Mouse (Mus musculus) hindlimb bud, embryonic 11.5 days (tissue): ENCODE measurements around the gene Slc38a7.
"Not testable (repeated sequence)": the region's sequence is repeated elsewhere in the genome, so short reads cannot be mapped to it uniquely, and the experiment has no call there.

ENCODE experiments used
- DNase-seq: peaks from one replicate; pipeline ENCODE4 v3.0.0-alpha.2; 2012; ENCODE audit warnings: low read depth, low spot score; ENCODE audit errors: extremely low spot score

Gene Slc38a7

GRCm38 (mm10) chr8:95850326-95850725 is 3.0 kb downstream of the Slc38a7 start:
- DNase-seq, result no peak

GRCm38 (mm10) chr8:95848734-95849464 is 4.4 kb downstream of the Slc38a7 start:
- no peak for DNase-seq

GRCm38 (mm10) chr8:95848061-95848551 is 5.2 kb downstream of the Slc38a7 start:
- no peak for DNase-seq

DNA sequence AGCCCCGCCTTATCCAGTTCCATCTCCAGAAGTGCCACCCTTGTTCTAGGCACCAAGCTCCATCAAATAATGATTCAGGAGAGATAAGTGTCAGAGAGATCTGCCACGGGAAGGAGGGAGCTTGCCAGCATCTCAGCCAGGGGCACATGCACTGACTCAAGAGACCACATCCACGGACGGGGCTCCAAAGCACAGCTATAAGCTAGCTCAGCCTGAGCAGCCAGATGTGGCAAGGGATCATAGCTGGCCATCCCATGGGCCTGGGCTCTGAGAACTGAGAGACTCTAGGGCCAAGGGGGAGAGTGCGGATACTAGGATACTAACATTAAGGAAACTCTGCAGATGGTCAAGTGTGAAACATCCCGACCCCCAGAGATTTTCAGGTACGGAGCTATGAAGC is 8.3 kb downstream of the Slc38a7 start:
- DNase-seq, result no peak

GRCm38 (mm10) chr8:95843968-95844367 is 9.4 kb downstream of the Slc38a7 start:
- no peak for DNase-seq

DNA sequence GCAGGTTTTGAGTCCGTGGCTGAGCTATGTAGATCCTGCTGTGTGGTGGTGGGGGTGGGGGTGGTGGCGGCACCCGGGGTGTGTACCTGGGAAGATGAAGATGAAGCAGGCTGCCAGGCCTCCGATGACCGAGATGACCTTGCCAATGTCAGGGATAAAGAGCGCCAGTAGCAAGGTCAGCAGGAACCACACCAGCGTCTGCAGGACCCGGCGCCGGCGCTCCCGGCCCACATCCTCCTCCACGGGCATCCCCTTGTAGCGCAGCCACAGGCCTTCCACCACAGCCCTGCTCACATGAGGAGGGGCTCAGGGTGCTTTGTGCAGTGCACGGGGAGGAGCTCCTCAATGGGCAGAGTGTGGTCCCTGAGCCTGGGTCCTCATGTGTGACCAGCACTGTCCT is 11.9 kb downstream of the Slc38a7 start:
- no peak for DNase-seq

- DNase-seq, result no peak
Measured at GRCm38 (mm10) chr8:95839289-95839688, 14.1 kb downstream of the Slc38a7 start.

DNA sequence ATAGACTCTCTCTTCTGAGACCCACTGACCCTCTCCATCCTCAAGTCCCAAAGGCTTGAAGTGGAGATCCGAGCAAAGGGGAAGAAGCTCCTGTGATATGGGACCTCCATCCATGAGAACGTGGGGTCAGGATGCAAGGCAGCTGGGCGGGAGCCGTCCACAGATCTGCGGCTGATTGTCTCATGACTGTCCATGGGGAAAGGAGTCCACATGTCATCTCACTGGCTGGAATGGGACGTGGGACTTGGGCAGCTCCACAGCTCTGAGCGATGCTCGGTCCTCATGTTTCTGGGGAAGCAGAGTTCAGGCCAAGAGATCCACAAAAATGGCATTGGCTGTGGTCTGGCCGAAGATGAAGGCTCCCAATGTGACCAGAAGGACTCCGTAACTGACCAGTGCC is 16.1 kb downstream of the Slc38a7 start:
- no peak for DNase-seq

DNA sequence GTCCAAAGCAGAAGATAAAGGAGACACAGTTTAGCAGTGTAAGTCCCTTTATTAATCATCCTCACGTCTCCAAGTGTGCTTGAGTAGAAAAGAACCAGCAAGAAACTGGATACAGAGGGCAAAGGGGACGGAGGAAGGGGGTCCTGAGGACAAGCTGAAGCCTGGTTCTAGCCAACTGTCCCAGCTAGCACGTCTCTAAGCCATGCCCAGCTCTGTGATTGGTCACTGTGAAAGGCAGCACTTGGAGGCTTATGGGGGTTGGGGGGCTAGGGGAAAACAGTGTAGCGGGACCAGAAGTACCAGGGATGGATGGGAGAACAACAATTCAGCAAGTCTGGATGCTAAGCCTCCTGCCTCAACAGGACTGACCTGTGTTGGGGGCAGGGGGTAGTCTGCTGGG is 17.4 kb downstream of the Slc38a7 start:
- no peak for DNase-seq

- DNase-seq, result no peak
Measured at GRCm38 (mm10) chr8:95833435-95833984, 19.8 kb downstream of the Slc38a7 start.

DNA sequence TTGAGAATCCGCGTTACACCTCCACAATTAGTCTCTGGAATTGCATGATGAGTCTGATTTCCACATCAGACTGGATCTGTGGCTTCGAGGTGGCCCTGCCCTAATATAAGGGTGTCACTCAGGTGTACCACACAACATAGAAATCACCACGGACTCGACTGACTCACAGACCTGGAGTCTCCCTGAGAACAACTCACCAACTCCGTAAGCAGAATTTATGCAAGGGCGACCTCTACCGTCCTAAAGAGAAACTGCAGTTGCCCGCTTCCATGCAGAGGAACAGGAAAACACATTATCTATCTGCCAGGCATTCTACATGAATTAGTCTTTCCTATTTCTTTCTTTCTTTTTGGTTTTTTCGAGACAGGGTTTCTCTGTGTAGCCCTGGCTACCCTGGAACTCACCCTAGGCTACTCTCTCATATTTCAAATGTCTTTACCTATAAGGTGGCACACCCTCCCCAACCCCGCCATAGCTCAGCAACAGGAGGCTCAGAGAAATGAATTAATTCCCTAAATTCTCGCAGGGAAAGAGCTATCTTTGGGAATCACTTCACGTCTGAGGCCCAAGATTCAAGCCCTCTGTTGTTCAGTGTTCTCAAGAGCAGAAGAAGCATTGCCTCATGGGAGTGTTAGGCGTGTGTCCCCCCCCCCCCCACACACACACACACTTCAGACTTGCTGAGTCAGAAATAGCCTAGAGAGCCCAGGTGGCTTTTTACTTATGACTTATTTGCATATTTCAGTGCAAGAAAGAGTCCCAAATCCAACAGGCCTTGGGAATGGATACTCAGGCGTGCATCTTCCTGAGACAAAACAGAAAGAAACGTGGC is 20.5 kb downstream of the Slc38a7 start:
- DNase-seq, result peak; percentile 84

- DNase-seq, result no peak
Measured at GRCm38 (mm10) chr8:95830144-95830543, 23.2 kb downstream of the Slc38a7 start.

- not testable (repeated sequence) for DNase-seq
Measured at GRCm38 (mm10) chr8:95825162-95825561, 28.2 kb downstream of the Slc38a7 start, which contains the start of gene Sap18b. Gene Sap18b (plus strand): TSS chr8:95825346.

DNA sequence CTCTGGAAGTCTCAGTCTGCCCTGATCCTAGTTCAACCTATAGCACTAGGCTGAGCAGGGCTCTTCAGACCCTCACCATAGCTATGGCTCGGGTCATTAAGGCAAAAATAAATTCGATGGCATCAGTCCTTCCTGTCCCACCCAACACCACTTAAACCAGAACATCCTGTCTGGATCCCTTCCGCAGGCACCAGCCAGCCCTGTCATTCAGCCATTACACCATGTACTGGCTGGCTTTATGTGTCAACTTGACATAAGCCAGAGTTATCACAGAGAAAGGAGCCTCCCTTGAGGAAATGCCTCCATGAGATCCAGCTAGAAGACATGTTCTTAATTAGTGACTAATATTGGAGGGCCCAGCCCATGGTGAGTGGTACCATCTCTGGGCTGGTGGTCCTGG is 30.6 kb downstream of the Slc38a7 start:
- no peak for DNase-seq

- DNase-seq, result no peak
Measured at GRCm38 (mm10) chr8:95822096-95822495, 31.2 kb downstream of the Slc38a7 start.

DNA sequence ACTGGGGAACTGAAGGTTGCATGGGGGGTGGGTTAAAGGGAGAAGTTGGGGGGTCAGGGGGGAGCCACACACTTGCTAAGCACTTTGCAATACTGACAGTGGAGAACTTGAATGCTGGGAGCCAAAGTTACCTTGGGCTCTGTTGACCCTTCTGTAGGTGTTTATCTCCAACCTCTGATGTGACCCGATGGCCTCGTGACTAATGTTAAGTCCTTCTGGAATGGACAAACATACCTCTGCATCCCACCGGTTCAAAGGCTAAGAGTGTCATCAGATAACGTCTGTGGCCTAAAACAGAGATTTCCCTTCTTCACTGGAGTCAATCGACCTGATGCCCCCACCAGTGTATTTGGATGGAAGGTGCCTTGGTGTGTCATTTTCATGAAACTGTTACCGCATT is 32.1 kb downstream of the Slc38a7 start:
- no peak for DNase-seq

- no peak for DNase-seq
Measured at GRCm38 (mm10) chr8:95818211-95818610, 35.1 kb downstream of the Slc38a7 start.

DNA sequence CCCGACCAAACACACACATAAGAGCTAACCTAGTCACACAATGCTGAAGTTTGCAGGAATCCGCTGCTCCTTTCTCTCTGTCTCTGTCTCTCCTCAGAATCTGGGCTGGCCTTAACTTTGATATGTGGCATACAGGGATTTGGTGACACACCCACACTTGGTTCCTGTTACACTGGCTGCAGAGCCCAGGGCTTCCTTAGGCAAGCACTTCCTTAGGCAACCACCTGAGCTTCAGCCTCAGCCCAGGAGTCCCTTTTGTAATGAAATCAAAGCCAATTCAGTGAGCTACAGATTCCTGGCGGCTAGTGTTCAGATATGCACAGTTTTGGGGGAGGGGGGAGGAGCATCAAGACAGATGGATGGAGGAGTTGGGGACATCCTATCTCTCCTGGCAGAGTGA is 35.7 kb downstream of the Slc38a7 start:
- no peak for DNase-seq

- no peak for DNase-seq
Measured at GRCm38 (mm10) chr8:95816044-95816708, 37.2 kb downstream of the Slc38a7 start.

DNA sequence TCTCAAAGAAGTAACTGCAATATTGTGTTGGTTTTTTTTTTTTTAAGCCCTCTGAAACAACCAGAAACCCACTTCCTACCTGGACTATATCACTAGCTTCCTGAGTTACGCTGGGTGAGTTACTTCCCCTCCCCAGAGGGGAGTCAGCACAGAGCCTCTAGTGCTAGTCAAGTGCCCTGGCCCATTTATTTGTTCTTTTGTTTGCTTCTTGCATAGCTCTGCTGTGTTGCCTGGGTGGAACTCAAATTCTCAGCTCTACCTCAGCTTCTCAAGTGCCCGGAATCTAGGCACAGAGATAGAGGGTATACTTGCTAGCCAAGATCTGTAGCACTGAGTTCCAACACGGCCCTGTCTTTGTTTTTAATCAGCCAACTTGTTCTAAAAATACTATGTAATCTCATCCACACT is 43.2 kb downstream of the Slc38a7 start:
- DNase-seq, result no peak

DNA sequence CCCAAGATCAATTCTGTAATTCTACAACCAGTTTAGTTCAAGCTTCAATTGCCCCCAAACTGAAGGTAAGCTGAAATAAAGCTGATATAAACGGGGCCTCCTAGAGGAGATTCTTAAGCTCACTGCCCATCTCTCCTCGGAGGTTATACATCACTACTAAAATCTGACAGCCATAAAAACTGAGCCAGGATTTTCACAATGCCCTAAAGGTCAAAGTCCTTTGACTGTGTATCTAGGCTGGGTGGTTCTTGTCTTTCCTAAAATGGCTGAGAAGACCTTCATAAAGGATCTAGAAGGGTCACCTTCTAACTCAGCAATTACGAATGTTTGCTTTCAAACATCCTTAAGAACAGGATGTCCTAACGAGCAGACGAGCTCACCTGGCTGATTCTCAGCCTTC is 44.2 kb downstream of the Slc38a7 start:
- no peak for DNase-seq
